Mouse (Mus musculus) stomach, postnatal 0 days (tissue): ENCODE results near the gene Atp2b1.

Experiments used
- CTCF ChIP-seq: IDR thresholded peaks from 2 replicates; pipeline ENCODE4 v1.5.1; 2016; ENCODE audit warnings: antibody characterized with exemption, low read depth, mild to moderate bottlenecking, moderate library complexity
- EP300 ChIP-seq: optimal IDR thresholded peaks from 2 replicates; pipeline ENCODE3; 2016; ENCODE audit warnings: antibody characterized with exemption

DNA sequence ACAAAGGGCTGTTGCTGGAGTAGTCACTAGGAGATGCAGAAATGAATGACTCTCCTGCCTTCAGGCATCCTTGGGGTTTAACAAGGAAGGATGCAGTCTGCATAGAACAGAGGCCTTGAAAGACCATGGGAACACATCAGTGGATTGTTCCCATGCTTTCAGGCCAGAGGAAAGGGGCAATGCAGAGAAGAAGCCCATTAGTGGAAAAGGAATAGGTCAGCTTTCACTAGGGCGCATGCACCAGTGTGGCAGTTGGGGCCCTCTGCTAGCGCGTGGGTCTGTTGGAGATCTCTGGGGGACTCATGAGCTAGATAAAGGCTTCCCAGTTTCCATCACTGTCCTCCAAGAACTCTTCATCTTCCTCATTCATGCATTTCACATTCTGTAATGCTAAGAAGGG is 41.9 kb downstream of the Atp2b1 start:
- no peak for TF ChIP-seq CTCF
- TF ChIP-seq EP300 = no peak
